ENCODE assay signal across 10 mouse cellular contexts in the genomic region with DNA sequence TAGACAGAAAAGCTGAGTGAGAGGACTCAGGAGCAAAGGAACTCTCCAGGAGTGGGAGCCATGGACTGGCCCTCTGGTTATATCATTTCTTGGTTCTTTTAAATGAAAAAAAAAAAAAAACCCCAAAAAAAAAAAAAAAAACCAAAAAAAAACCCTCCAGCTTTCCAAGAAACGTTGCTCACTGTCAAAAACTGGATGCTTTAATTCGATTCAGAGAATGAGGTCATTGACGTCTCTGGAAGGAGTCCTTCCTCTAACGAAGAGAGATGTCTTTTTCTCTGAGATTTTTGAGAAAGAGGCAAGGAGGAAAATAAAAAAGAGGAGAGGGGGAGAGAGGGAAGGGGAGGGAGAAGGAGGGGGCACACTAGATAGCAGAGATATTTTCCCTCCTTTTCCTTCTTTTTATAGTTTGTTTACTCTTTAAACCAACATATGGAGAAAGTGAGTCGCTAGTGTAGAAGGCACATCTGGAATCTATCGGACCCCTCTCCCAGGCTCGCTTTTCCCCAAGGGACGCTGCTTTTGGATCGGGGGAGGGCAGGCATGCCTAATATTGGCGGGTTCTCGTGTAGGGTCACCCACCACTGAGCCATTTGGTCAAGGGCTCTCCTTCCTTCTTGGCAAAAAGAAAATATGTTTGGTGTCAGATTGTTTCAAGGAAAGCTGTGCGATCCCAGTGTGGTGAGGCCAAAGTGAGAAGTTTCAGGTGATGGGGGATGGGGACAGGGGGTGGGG. TPM values are rescaled to one million over a fixed set of nuclear protein-coding genes. Genes with fewer than 3 reads are reported as not detected.
DNase-seq lines count a peak whose midpoint lies in the region; ATAC-seq and TF ChIP-seq lines count a peak whose summit lies in the region.
"Had no signal": no experiment of that assay in that cellular context is flagged by ENCODE, and none has a peak within 500 bp of the region (broad histone marks: within the 10 kb centered on the region; RNA-seq: fewer than 3 reads in every experiment).

No protein-coding gene starts in this region.

- WGBS in hindbrain, embryonic 11.5 days: 52% methylated on average over 12 of the region's 12 CpGs
- WGBS in hindbrain, postnatal 0 days: 54% methylated on average over 12 of the region's 12 CpGs
- 18% methylated on average over 12 of the region's 12 CpGs for WGBS in embryonic facial prominence, embryonic 14.5 days
- 9% methylated on average over 12 of the region's 12 CpGs for WGBS in limb, embryonic 12.5 days

- TF ChIP-seq CTCF in hindbrain, postnatal 0 days (IDR thresholded peaks at IDR 0.05; ENCODE audit: low read depth): no peak

- H3K27ac ChIP-seq in hindbrain, embryonic 11.5 days (ENCODE audit: low read depth, low read length): no peak overlapping the region
- H3K27ac ChIP-seq in hindbrain, postnatal 0 days: no peak overlapping the region
- H3K27ac ChIP-seq in embryonic facial prominence, embryonic 14.5 days (replicated peaks; ENCODE audit: low read depth, low read length): peak overlapping the region; percentile 90
- H3K27ac ChIP-seq in limb, embryonic 12.5 days: peak overlapping the region; percentile 88

- no peaks in the 10 kb centered on the region for H3K9me3 ChIP-seq in hindbrain, embryonic 11.5 days (ENCODE audit: control insufficient read depth, low read length)
- no peaks in the 10 kb centered on the region for H3K9me3 ChIP-seq in hindbrain, postnatal 0 days (ENCODE audit: low read length)
- H3K9me3 ChIP-seq in embryonic facial prominence, embryonic 14.5 days (ENCODE audit: control insufficient read depth, low read length): 0 out of 2 replicates have a peak, but pooled peaks cover 8% of the 10 kb centered on the region
- H3K9me3 ChIP-seq in limb, embryonic 12.5 days: peaks cover 13% of the 10 kb centered on the region

- DNase-seq in hindbrain, embryonic 11.5 days (ENCODE audit: low spot score): peak; percentile 38
- DNase-seq in hindbrain, postnatal 0 days (ENCODE audit: low spot score): no peak
- DNase-seq in adipocyte (ENCODE audit: low spot score): peak; percentile 21
- DNase-seq in embryonic facial prominence, embryonic 14.5 days (ENCODE audit: low spot score): peak; percentile 75
- no peak for DNase-seq in left cerebral cortex, adult 8-10 months (ENCODE audit: low spot score in 2 of 2)
- DNase-seq in ovary, postnatal 10 days (ENCODE audit: low spot score): no peak
- DNase-seq: thymus, postnatal 25 days had no signal

- H3K4me2 ChIP-seq in hindbrain, embryonic 11.5 days (replicated peaks; ENCODE audit: low read depth, low read length): peak overlapping the region; percentile 2; the same call in 1 of the 2 replicates
- H3K4me2 ChIP-seq in hindbrain, postnatal 0 days (ENCODE audit: low read depth, low read length): no peak overlapping the region; the same call in 1 of the 2 replicates
- H3K4me2 ChIP-seq in embryonic facial prominence, embryonic 14.5 days (ENCODE audit: low read depth, low read length): peak overlapping the region; percentile 71
- H3K4me2 ChIP-seq in limb, embryonic 12.5 days: peak overlapping the region; percentile 77
- H3K4me2 ChIP-seq: midbrain, embryonic 11.5 days had no signal

- H3K36me3 ChIP-seq in hindbrain, embryonic 11.5 days (ENCODE audit: control insufficient read depth, insufficient read depth, low read length): no peaks in the 10 kb centered on the region
- no peaks in the 10 kb centered on the region for H3K36me3 ChIP-seq in hindbrain, postnatal 0 days (ENCODE audit: insufficient read depth, low read length)
- H3K36me3 ChIP-seq in embryonic facial prominence, embryonic 14.5 days (ENCODE audit: control insufficient read depth, insufficient read depth, low read length): peaks cover 35% of the 10 kb centered on the region
- H3K36me3 ChIP-seq in limb, embryonic 12.5 days: peaks cover 40% of the 10 kb centered on the region

- H3K4me1 ChIP-seq in hindbrain, embryonic 11.5 days (replicated peaks; ENCODE audit: control insufficient read depth, insufficient read depth, low read length): peaks cover 10% of the 10 kb centered on the region; the same call in 1 of the 2 replicates
- H3K4me1 ChIP-seq in hindbrain, postnatal 0 days (ENCODE audit: insufficient read depth, low read length): peaks cover 20% of the 10 kb centered on the region
- peaks cover 19% of the 10 kb centered on the region for H3K4me1 ChIP-seq in embryonic facial prominence, embryonic 14.5 days (ENCODE audit: control insufficient read depth, insufficient read depth, low read length)
- H3K4me1 ChIP-seq in limb, embryonic 12.5 days (replicated peaks): peaks cover 68% of the 10 kb centered on the region

- H3K4me3 ChIP-seq in hindbrain, embryonic 11.5 days (ENCODE audit: low read depth, low read length): no peak overlapping the region
- H3K4me3 ChIP-seq in hindbrain, postnatal 0 days (ENCODE audit: low read length): no peak overlapping the region
- peak overlapping the region; percentile 67 for H3K4me3 ChIP-seq in embryonic facial prominence, embryonic 14.5 days (ENCODE audit: low read depth, low read length)
- H3K4me3 ChIP-seq in limb, embryonic 12.5 days (replicated peaks): peak overlapping the region; percentile 59

- H3K9ac ChIP-seq in hindbrain, embryonic 11.5 days (ENCODE audit: low read depth, low read length): no peak overlapping the region
- H3K9ac ChIP-seq in hindbrain, postnatal 0 days (replicated peaks; ENCODE audit: low read length): no peak overlapping the region
- H3K9ac ChIP-seq in embryonic facial prominence, embryonic 14.5 days (ENCODE audit: low read depth, low read length): peak overlapping the region; percentile 84
- peak overlapping the region; percentile 85 for H3K9ac ChIP-seq in limb, embryonic 12.5 days (replicated peaks)

- ATAC-seq in hindbrain, embryonic 11.5 days (ENCODE audit: low FRiP score): no peak
- no peak for ATAC-seq in hindbrain, postnatal 0 days
- ATAC-seq in embryonic facial prominence, embryonic 14.5 days (ENCODE audit: low read depth): no peak
- no peak for ATAC-seq in limb, embryonic 12.5 days (ENCODE audit: insufficient number of reproducible peaks, insufficient read depth, low FRiP score, low TSS enrichment, low read depth)
- no peak for ATAC-seq in inflammation-experienced regulatory T-cells, adult 6 months

- H3K27me3 ChIP-seq in hindbrain, embryonic 11.5 days (ENCODE audit: control insufficient read depth, insufficient read depth, low read length): peaks cover 9% of the 10 kb centered on the region
- no peaks in the 10 kb centered on the region for H3K27me3 ChIP-seq in hindbrain, postnatal 0 days (ENCODE audit: insufficient read depth, low read length)
- no peaks in the 10 kb centered on the region for H3K27me3 ChIP-seq in embryonic facial prominence, embryonic 14.5 days (replicated peaks; ENCODE audit: control insufficient read depth, insufficient read depth, low read length)
- no peaks in the 10 kb centered on the region for H3K27me3 ChIP-seq in limb, embryonic 12.5 days

RNA-seq across cellular contexts. Expression of gene S1pr3, which starts 3.4 kb away (rescaled TPM):
- polyA plus RNA-seq in hindbrain, embryonic 11.5 days (2014; fragmentation: Nextera tagmentation; extraction: Ambion mirVana): 46.8 and 48.5 TPM in 2 replicates
- 8.6 and 8.9 TPM in 2 replicates for total RNA-seq in hindbrain, postnatal 0 days (2014; rRNA removed)
- polyA plus RNA-seq in hindbrain, postnatal 0 days (2015; fragmentation: Nextera tagmentation; extraction: Ambion mirVana): 8.5 and 9.4 TPM in 2 replicates
- 81.4 and 97.6 TPM in 2 replicates for polyA plus RNA-seq in embryonic facial prominence, embryonic 14.5 days (2014; fragmentation: Nextera tagmentation; extraction: Ambion mirVana)
- polyA plus RNA-seq in limb, embryonic 12.5 days (2016; fragmentation: Nextera tagmentation; extraction: Ambion mirVana): 133 and 148 TPM in 2 replicates
- 1 to 10 TPM; 5.3 to 7.1 (median 6.3) TPM for total RNA-seq in left cerebral cortex, adult 8-10 months (2022)
- under 1 TPM in 1 of 3 experiments, not detected in 2; 0.24 TPM for polyA plus RNA-seq in inflammation-experienced regulatory T-cells, adult 6 months (2017; shearing (Covaris generic))

Comparison
In these comparisons a context has a peak if more than half of its experiments do, and no peak if none do; other contexts are left out.
1. DNase-seq: peak in hindbrain, embryonic 11.5 days (single experiment), adipocyte (single experiment) and embryonic facial prominence, embryonic 14.5 days (single experiment); none in hindbrain, postnatal 0 days (single experiment), left cerebral cortex, adult 8-10 months (0 of 2) and ovary, postnatal 10 days (single experiment).
2. H3K27ac ChIP-seq: peak in embryonic facial prominence, embryonic 14.5 days (single experiment) and limb, embryonic 12.5 days (single experiment); none in hindbrain, embryonic 11.5 days (single experiment) and hindbrain, postnatal 0 days (single experiment).
3. H3K4me3 ChIP-seq: peak in embryonic facial prominence, embryonic 14.5 days (single experiment) and limb, embryonic 12.5 days (single experiment); none in hindbrain, embryonic 11.5 days (single experiment) and hindbrain, postnatal 0 days (single experiment).
4. H3K9ac ChIP-seq: peak in embryonic facial prominence, embryonic 14.5 days (single experiment) and limb, embryonic 12.5 days (single experiment); none in hindbrain, embryonic 11.5 days (single experiment) and hindbrain, postnatal 0 days (single experiment).